8 mouse cellular contexts compared by ENCODE assay signal in the genomic region with DNA sequence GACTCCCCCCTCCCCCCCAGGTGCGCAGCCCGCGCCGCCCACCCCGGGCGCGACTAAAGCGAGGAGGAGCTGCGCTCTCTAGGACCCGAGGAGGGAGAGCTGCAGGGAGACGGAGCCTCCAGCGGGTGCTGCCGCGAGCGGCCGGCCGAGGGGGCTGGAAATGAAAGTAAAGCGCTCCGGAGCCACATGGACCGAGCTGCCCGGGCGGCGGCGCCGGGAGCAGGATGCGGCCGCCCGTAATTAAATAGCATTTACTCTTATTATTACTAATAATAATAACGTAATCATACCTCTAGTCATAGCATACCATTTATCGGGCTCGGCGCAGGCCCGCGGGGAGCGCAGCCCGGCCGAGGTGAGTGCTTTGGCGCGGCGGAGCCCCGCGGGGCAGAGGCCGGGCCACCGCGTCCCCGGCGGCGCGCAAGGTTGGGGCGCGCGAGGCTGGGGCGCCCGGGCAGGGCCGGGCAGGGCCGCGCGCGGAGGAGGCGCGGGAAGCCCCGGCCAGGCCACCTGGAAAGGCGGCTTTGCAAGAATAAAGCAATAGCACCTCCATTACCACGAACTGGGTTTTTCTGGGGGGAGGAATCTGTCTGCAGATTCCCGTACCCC. TPM values are rescaled to one million over a fixed set of nuclear protein-coding genes. Genes with fewer than 3 reads are reported as not detected.
DNase-seq lines count a peak whose midpoint lies in the region; ATAC-seq and TF ChIP-seq lines count a peak whose summit lies in the region.

A gene (plus strand): TSS at position 66 of the 609 bp plus-strand sequence.
A gene (minus strand): TSS at position 539 of the 609 bp plus-strand sequence.

- H3K4me1 ChIP-seq in embryonic facial prominence, embryonic 11.5 days (ENCODE audit: control insufficient read depth, insufficient read depth, low read length), result peaks cover 5% of the 10 kb centered on the region; the same call in 1 of the 2 replicates
- H3K4me1 ChIP-seq in intestine, postnatal 0 days (replicated peaks; ENCODE audit: control insufficient read depth, insufficient read depth, low read length), result no peaks in the 10 kb centered on the region
- peaks cover 18% of the 10 kb centered on the region for H3K4me1 ChIP-seq in limb, embryonic 10.5 days
- peaks cover 12% of the 10 kb centered on the region for H3K4me1 ChIP-seq in midbrain, embryonic 11.5 days (ENCODE audit: control insufficient read depth, insufficient read depth, low read length)
- H3K4me1 ChIP-seq in small intestine, adult 2 months (ENCODE audit: control insufficient read depth, insufficient read depth, insufficient read length, low read length), result no peaks in the 10 kb centered on the region

- ATAC-seq in embryonic facial prominence, embryonic 11.5 days (replicated peaks; ENCODE audit: insufficient number of reproducible peaks, low FRiP score, low TSS enrichment, low read depth), result peak; percentile 79
- peak; percentile 67 for ATAC-seq in granulocyte monocyte progenitor cell, adult 5-6 weeks (replicated peaks; ENCODE audit: poor library complexity, severe bottlenecking)
- peak; percentile 80 for ATAC-seq in intestine, postnatal 0 days
- ATAC-seq in midbrain, embryonic 11.5 days (ENCODE audit: low FRiP score), result peak; percentile 80

- no peaks in the 10 kb centered on the region for H3K36me3 ChIP-seq in embryonic facial prominence, embryonic 11.5 days (replicated peaks; ENCODE audit: control insufficient read depth, insufficient read depth, low read depth, low read length)
- H3K36me3 ChIP-seq in intestine, postnatal 0 days (ENCODE audit: control insufficient read depth, insufficient read depth), result no peaks in the 10 kb centered on the region
- peaks cover 12% of the 10 kb centered on the region; the same call in 1 of the 2 replicates for H3K36me3 ChIP-seq in limb, embryonic 10.5 days
- H3K36me3 ChIP-seq in midbrain, embryonic 11.5 days (ENCODE audit: control insufficient read depth, insufficient read depth, low read length), result no peaks in the 10 kb centered on the region
- no peaks in the 10 kb centered on the region for H3K36me3 ChIP-seq in small intestine, adult 2 months (ENCODE audit: control insufficient read depth, insufficient read depth, low read length)

- H3K27me3 ChIP-seq in embryonic facial prominence, embryonic 11.5 days (ENCODE audit: control insufficient read depth, insufficient read depth, low read length), result no peaks in the 10 kb centered on the region
- H3K27me3 ChIP-seq in intestine, postnatal 0 days (replicated peaks; ENCODE audit: control insufficient read depth, insufficient read depth, low read length), result peaks cover 7% of the 10 kb centered on the region; the same call in 1 of the 2 replicates
- no peaks in the 10 kb centered on the region for H3K27me3 ChIP-seq in limb, embryonic 10.5 days (ENCODE audit: low read depth, poor library complexity, severe bottlenecking)
- no peaks in the 10 kb centered on the region for H3K27me3 ChIP-seq in midbrain, embryonic 11.5 days (ENCODE audit: control insufficient read depth, insufficient read depth, low read length)
- H3K27me3 ChIP-seq in small intestine, adult 2 months (ENCODE audit: control insufficient read depth, insufficient read depth, low read length), result 0 out of 2 replicates have a peak, but pooled peaks cover 5% of the 10 kb centered on the region

- peak within 1 kb of the TSS; percentile 83 for H3K4me2 ChIP-seq in embryonic facial prominence, embryonic 11.5 days (ENCODE audit: low read depth, low read length)
- H3K4me2 ChIP-seq in intestine, postnatal 0 days (replicated peaks; ENCODE audit: low read depth), result peak within 1 kb of the TSS; percentile 85
- peak within 1 kb of the TSS; percentile 85 for H3K4me2 ChIP-seq in midbrain, embryonic 11.5 days

- TF ChIP-seq POLR2A in small intestine, adult 2 months (IDR thresholded peaks at IDR 0.05; ENCODE audit: low read depth, low read length), result peak; percentile 46; the same call in 1 of the 2 replicates

- WGBS in embryonic facial prominence, embryonic 11.5 days, result under 1% methylated on average over 56 of the region's 65 CpGs
- under 1% methylated on average over 59 of the region's 65 CpGs for WGBS in intestine, postnatal 0 days
- under 1% methylated on average over 65 of the region's 65 CpGs for WGBS in limb, embryonic 10.5 days
- WGBS in midbrain, embryonic 11.5 days, result under 1% methylated on average over 63 of the region's 65 CpGs
- WGBS in small intestine, adult 2 months, result under 1% methylated on average over 65 of the region's 65 CpGs

- TF ChIP-seq CTCF in intestine, postnatal 0 days (IDR thresholded peaks at IDR 0.05; ENCODE audit: low read depth), result peak; percentile 41
- TF ChIP-seq CTCF in small intestine, adult 2 months (IDR thresholded peaks at IDR 0.05; ENCODE audit: extremely low read depth, insufficient read length, insufficient replicate concordance, low read depth, low read length), result peak; percentile 30; the same call in 1 of the 2 replicates

- peak within 1 kb of the TSS; percentile 98 for H3K9ac ChIP-seq in embryonic facial prominence, embryonic 11.5 days (replicated peaks; ENCODE audit: low read length)
- peak within 1 kb of the TSS; percentile 63 for H3K9ac ChIP-seq in intestine, postnatal 0 days (ENCODE audit: low read depth, low read length)
- H3K9ac ChIP-seq in midbrain, embryonic 11.5 days (ENCODE audit: low read length), result peak within 1 kb of the TSS; percentile 99

- H3K9me3 ChIP-seq in embryonic facial prominence, embryonic 11.5 days (replicated peaks; ENCODE audit: control insufficient read depth, low read length), result no peaks in the 10 kb centered on the region
- no peaks in the 10 kb centered on the region for H3K9me3 ChIP-seq in intestine, postnatal 0 days (ENCODE audit: control insufficient read depth)
- H3K9me3 ChIP-seq in limb, embryonic 10.5 days (replicated peaks), result no peaks in the 10 kb centered on the region
- H3K9me3 ChIP-seq in midbrain, embryonic 11.5 days (ENCODE audit: control insufficient read depth, low read length), result no peaks in the 10 kb centered on the region

- DNase-seq in urinary bladder, adult 18-20 months (ENCODE audit: low spot score in 2 of 2), result peak; percentile 66 to 70
- no peak for DNase-seq in urinary bladder, postnatal 10 days (ENCODE audit: low spot score)
- DNase-seq in embryonic facial prominence, embryonic 11.5 days (ENCODE audit: low spot score), result peak; percentile 87
- DNase-seq in limb, embryonic 10.5 days (ENCODE audit: low spot score), result peak; percentile 84
- DNase-seq in midbrain, embryonic 11.5 days (ENCODE audit: low spot score, missing footprints), result peak; percentile 96

- peak within 1 kb of the TSS; percentile 83 for H3K27ac ChIP-seq in embryonic facial prominence, embryonic 11.5 days (replicated peaks; ENCODE audit: low read depth, low read length)
- H3K27ac ChIP-seq in intestine, postnatal 0 days (ENCODE audit: low read depth, low read length), result peak within 1 kb of the TSS; percentile 60
- H3K27ac ChIP-seq in limb, embryonic 10.5 days, result peak within 1 kb of the TSS; percentile 98
- H3K27ac ChIP-seq in midbrain, embryonic 11.5 days (ENCODE audit: low read depth, low read length), result peak within 1 kb of the TSS; percentile 88
- H3K27ac ChIP-seq in small intestine, adult 2 months (ENCODE audit: insufficient read depth, low read depth, low read length), result no peak within 1 kb of the TSS

- H3K4me3 ChIP-seq in embryonic facial prominence, embryonic 11.5 days (ENCODE audit: low read depth, low read length), result peak within 1 kb of the TSS; percentile 94
- peak within 1 kb of the TSS; percentile 60 for H3K4me3 ChIP-seq in intestine, postnatal 0 days (ENCODE audit: low read depth, low read length)
- peak within 1 kb of the TSS; percentile 93 for H3K4me3 ChIP-seq in limb, embryonic 10.5 days
- peak within 1 kb of the TSS; percentile 91 for H3K4me3 ChIP-seq in midbrain, embryonic 11.5 days (ENCODE audit: low read depth, low read length)
- peak within 1 kb of the TSS; percentile 95 for H3K4me3 ChIP-seq in small intestine, adult 2 months (ENCODE audit: low read depth, low read length)

RNA-seq across cellular contexts. Expression of the first gene that starts in this region (rescaled TPM):
- 39.2 and 42.2 TPM in 2 replicates for polyA plus RNA-seq in embryonic facial prominence, embryonic 11.5 days (2014; fragmentation: Nextera tagmentation; extraction: Ambion mirVana)
- total RNA-seq in granulocyte monocyte progenitor cell, adult 5-6 weeks (2014; fragmentation: Nextera tagmentation), result 20.7 and 31.9 TPM in 2 replicates
- total RNA-seq in granulocyte monocyte progenitor cell, adult 5-6 weeks (2017), result 15.0 and 19.2 TPM in 2 replicates
- polyA plus RNA-seq in intestine, postnatal 0 days (2015; fragmentation: Nextera tagmentation; extraction: Ambion mirVana), result 5.6 and 7.3 TPM in 2 replicates
- polyA plus RNA-seq in limb, embryonic 10.5 days (2016; fragmentation: Nextera tagmentation; extraction: Ambion mirVana), result 51.7 and 57.5 TPM in 2 replicates
- polyA plus RNA-seq in midbrain, embryonic 11.5 days (2014; fragmentation: Nextera tagmentation; extraction: Ambion mirVana), result 34.3 and 35.0 TPM in 2 replicates
- polyA plus RNA-seq in small intestine, adult 2 months (2012; rRNA removed), result 7.3 and 7.7 TPM in 2 replicates

RNA-seq across cellular contexts. Expression of the second gene that starts in this region (rescaled TPM):
- 121 and 126 TPM in 2 replicates for polyA plus RNA-seq in embryonic facial prominence, embryonic 11.5 days (2014; fragmentation: Nextera tagmentation; extraction: Ambion mirVana)
- 58.9 and 63.9 TPM in 2 replicates for total RNA-seq in granulocyte monocyte progenitor cell, adult 5-6 weeks (2014; fragmentation: Nextera tagmentation)
- 114 TPM in 2 replicates for total RNA-seq in granulocyte monocyte progenitor cell, adult 5-6 weeks (2017)
- polyA plus RNA-seq in intestine, postnatal 0 days (2015; fragmentation: Nextera tagmentation; extraction: Ambion mirVana), result 20.6 and 21.9 TPM in 2 replicates
- 150 and 166 TPM in 2 replicates for polyA plus RNA-seq in limb, embryonic 10.5 days (2016; fragmentation: Nextera tagmentation; extraction: Ambion mirVana)
- 152 and 156 TPM in 2 replicates for polyA plus RNA-seq in midbrain, embryonic 11.5 days (2014; fragmentation: Nextera tagmentation; extraction: Ambion mirVana)
- 13.3 and 17.8 TPM in 2 replicates for polyA plus RNA-seq in small intestine, adult 2 months (2012; rRNA removed)
